Mouse (Mus musculus) thymus, adult 2 months (tissue): ENCODE measurements at regions not wholly inside any gene's neighbourhood (a gene's known extent, or its start where the extent isn't known, plus 50 kb on each side); places are given as distances from the start of the nearest gene placed in this dataset.

Experiments
- CTCF ChIP-seq: fragments of 200-500 bp; IDR thresholded peaks from 2 replicates; pipeline ENCODE4 v1.5.1; 2012; ENCODE audit warnings: mild to moderate bottlenecking, control low read depth, low read length, moderate library complexity, borderline replicate concordance; ENCODE audit not compliant: control insufficient read depth, poor library complexity, insufficient read depth; ENCODE audit errors: extremely low read depth
- POLR2A ChIP-seq: fragments of 200-500 bp; IDR thresholded peaks from 2 replicates; pipeline ENCODE4 v1.6.1; 2012; ENCODE audit warnings: mild to moderate bottlenecking, low read length, control low read depth, moderate library complexity; ENCODE audit not compliant: control insufficient read depth, poor library complexity, insufficient read depth; ENCODE audit errors: extremely low read depth

DNA sequence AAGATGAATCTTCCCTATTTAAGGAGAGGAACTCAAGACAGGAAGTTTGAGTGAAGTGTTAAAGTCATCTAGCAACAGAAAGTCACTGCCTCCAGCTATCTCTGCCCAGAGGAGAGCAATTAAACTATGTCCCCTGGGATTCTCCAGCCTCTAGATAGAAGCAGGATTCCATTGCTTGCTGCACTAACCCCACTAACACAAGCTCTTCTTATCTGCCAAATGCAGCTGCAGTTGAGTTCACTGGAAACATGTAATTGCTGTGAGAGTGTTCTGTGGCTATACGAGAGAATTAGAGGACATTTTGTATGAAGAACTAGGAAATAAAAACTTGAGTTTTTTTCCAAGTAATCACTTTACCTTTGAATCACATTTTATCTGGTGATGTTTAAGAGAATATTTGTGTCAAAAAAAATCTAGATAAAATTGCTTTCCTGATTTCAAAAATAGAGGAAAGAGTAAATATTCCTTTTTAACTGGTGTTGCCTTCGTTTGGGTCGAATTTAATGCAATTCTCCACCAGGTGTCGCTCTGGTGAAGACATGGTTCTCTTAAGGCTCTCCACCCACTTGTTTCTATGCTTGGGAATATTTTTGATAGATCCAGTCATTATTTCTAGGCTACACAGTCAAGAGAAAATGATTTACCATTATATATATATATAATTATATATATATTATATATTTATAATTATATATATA is 121.1 kb upstream of the Bmp2 start:
- no peak for TF ChIP-seq CTCF
- TF ChIP-seq POLR2A, result no peak
